Mouse (Mus musculus) lung, embryonic 15.5 days (tissue): Measurements from ENCODE around the gene Mcrs1. TPM values are rescaled to one million over a fixed set of nuclear protein-coding genes. Genes with fewer than 3 reads are reported as not detected.

ENCODE experiments used
- ATAC-seq: fragments of 200-750 bp; cut with Nextera tagmentation; 2 replicates; pipeline ENCODE4 v1.8.0; 2017; ENCODE audit warnings: moderate number of reproducible peaks, borderline replicate concordance; ENCODE audit not compliant: low FRiP score, low TSS enrichment; ENCODE audit errors: extremely low read depth
- H3K27ac ChIP-seq: fragments of 300-500 bp; sonication (generic); 2 replicates; pipeline ENCODE4 v1.5.1; 2015; ENCODE audit warnings: moderate library complexity, mild to moderate bottlenecking, inconsistent platforms
- H3K27me3 ChIP-seq: fragments of 300-500 bp; sonication (generic); 2 replicates; pipeline ENCODE4 v1.6.1; 2015; ENCODE audit warnings: inconsistent platforms
- H3K36me3 ChIP-seq: fragments of 300-500 bp; sonication (generic); 2 replicates; pipeline ENCODE4 v1.6.1; 2015; ENCODE audit warnings: inconsistent platforms
- H3K4me1 ChIP-seq: fragments of 300-500 bp; sonication (generic); 2 replicates; pipeline ENCODE4 v1.6.1; 2015; ENCODE audit warnings: inconsistent platforms
- H3K4me2 ChIP-seq: fragments of 300-500 bp; sonication (generic); 2 replicates; pipeline ENCODE4 v1.6.1; 2015; ENCODE audit warnings: inconsistent platforms, mild to moderate bottlenecking, moderate library complexity
- H3K4me3 ChIP-seq: fragments of 300-500 bp; sonication (generic); 2 replicates; pipeline ENCODE4 v1.5.1; 2015; ENCODE audit warnings: mild to moderate bottlenecking, inconsistent platforms
- H3K9ac ChIP-seq: fragments of 300-500 bp; sonication (generic); 2 replicates; pipeline ENCODE4 v1.6.1; 2015; ENCODE audit warnings: inconsistent platforms
- H3K9me3 ChIP-seq: fragments of 300-500 bp; sonication (generic); 2 replicates; pipeline ENCODE4 v1.6.1; 2016; ENCODE audit warnings: inconsistent platforms
- WGBS: fragments of 180-500 bp; shearing (Covaris S2); methylation state at CpG from one replicate; pipeline ENCODE4 v1.1.7; 2015; 5-methylcytosine and 5-hydroxymethylcytosine counted together
- polyA plus RNA-seq: library from polyadenylated mRNA; unstranded; fragments of >200 nt; fragmentation: Nextera tagmentation; extraction: Ambion mirVana; gene quantifications from 2 replicates; pipeline ENCODE4 v1.2.1, GENCODE M21; 2015

Gene Mcrs1
- polyA plus RNA-seq, 1 experiment from 2014 or later = 141 TPM

DNA sequence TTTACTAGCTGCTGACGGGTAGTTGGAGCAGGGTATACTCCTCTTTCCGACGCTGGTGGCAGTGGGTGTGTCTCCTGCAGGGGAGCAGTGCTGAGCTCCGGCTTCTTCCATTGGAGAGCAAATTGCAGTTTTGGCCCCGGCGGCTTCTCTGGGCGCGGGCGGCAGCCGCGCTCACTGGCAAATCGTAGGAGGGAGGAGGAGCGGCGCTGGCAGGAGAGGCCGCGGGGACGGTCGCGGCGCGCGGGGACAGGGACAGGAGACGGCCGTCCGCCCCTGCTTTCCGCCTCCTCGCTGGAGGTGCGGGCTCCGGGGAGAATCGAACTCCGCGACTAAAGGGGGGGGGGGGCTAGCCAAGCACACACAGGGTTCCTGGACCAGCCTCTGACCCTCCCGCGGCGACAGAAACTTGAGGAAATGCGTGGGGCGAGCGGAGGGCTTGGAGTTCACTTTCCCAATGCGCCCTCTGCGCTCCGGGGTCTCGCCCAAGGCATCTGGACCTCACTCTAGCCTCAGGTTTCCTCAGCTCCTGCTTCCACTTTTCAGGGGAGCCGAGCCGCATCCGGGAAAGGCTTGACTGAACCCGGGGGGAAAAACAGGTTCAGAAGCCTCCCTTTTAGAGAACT is 28.1 kb downstream of the Mcrs1 start:
- Histone ChIP-seq H3K4me2 (peak overlapping the region; percentile 75), H3K27me3 (peaks cover 96% of the 10 kb centered on the region), H3K9ac (0 out of 2 replicates have a peak overlapping the region, but pooled peaks have one; percentile 21), H3K36me3 (no peaks in the 10 kb centered on the region), H3K27ac (no peak overlapping the region), H3K4me1 (peaks cover 35% of the 10 kb centered on the region), H3K9me3 (no peaks in the 10 kb centered on the region), H3K4me3 (peak overlapping the region; percentile 40)
- WGBS = under 1% methylated on average over 41 of the region's 46 CpGs
- 0 out of 2 replicates have a peak, but pooled peaks have one; percentile 7 for ATAC-seq

- no peak for ATAC-seq
- peak overlapping the region; percentile 75 for H3K4me2 ChIP-seq
- WGBS = 8% methylated on average over 18 of the region's 18 CpGs
- no peaks in the 10 kb centered on the region for H3K9me3 ChIP-seq
- H3K27me3 ChIP-seq = peaks cover 89% of the 10 kb centered on the region
- H3K4me3 ChIP-seq = peak overlapping the region; percentile 40
- no peaks in the 10 kb centered on the region for H3K36me3 ChIP-seq
- H3K9ac ChIP-seq = 0 out of 2 replicates have a peak overlapping the region, but pooled peaks have one; percentile 8
- peaks cover 35% of the 10 kb centered on the region for H3K4me1 ChIP-seq
- H3K27ac ChIP-seq = no peak overlapping the region
Observed at GRCm38 (mm10) chr15:99222794-99223584, 28.8 kb downstream of the Mcrs1 start.

- ATAC-seq = no peak
- Histone ChIP-seq H3K4me3 (no peak overlapping the region), H3K27me3 (peaks cover 74% of the 10 kb centered on the region), H3K36me3 (no peaks in the 10 kb centered on the region), H3K27ac (no peak overlapping the region), H3K9ac (no peak overlapping the region), H3K4me2 (no peak overlapping the region), H3K4me1 (peaks cover 35% of the 10 kb centered on the region), H3K9me3 (no peaks in the 10 kb centered on the region)
- WGBS = 9% methylated on average over 8 of the region's 8 CpGs
Observed at GRCm38 (mm10) chr15:99221315-99221952, 30.3 kb downstream of the Mcrs1 start.

- WGBS = 85% methylated on average over 4 of the region's 4 CpGs
- Histone ChIP-seq H3K9me3 (no peaks in the 10 kb centered on the region), H3K4me1 (peaks cover 3% of the 10 kb centered on the region; the same call in 1 of the 2 replicates), H3K27ac (no peak overlapping the region), H3K36me3 (peaks cover 9% of the 10 kb centered on the region), H3K9ac (no peak overlapping the region), H3K4me3 (no peak overlapping the region), H3K27me3 (peaks cover 36% of the 10 kb centered on the region), H3K4me2 (no peak overlapping the region)
- no peak for ATAC-seq
Observed at GRCm38 (mm10) chr15:99217630-99218029, 34.1 kb downstream of the Mcrs1 start.

- Histone ChIP-seq H3K4me1 (no peaks in the 10 kb centered on the region), H3K4me2 (no peak overlapping the region), H3K36me3 (peaks cover 26% of the 10 kb centered on the region), H3K9me3 (no peaks in the 10 kb centered on the region), H3K27ac (no peak overlapping the region), H3K27me3 (peaks cover 18% of the 10 kb centered on the region), H3K4me3 (no peak overlapping the region), H3K9ac (no peak overlapping the region)
- WGBS = 83% methylated on average over 11 of the region's 11 CpGs
- ATAC-seq = no peak
Observed at GRCm38 (mm10) chr15:99215741-99216463, 35.9 kb downstream of the Mcrs1 start.

- no peaks in the 10 kb centered on the region for H3K4me1 ChIP-seq
- no peaks in the 10 kb centered on the region for H3K9me3 ChIP-seq
- no peak overlapping the region for H3K27ac ChIP-seq
- peaks cover 33% of the 10 kb centered on the region for H3K36me3 ChIP-seq
- no peak for ATAC-seq
- H3K9ac ChIP-seq = no peak overlapping the region
- 73% methylated on average over 2 of the region's 2 CpGs for WGBS
- H3K4me3 ChIP-seq = no peak overlapping the region
- H3K27me3 ChIP-seq = peaks cover 9% of the 10 kb centered on the region
- no peak overlapping the region for H3K4me2 ChIP-seq
Observed at GRCm38 (mm10) chr15:99214941-99215340, 36.8 kb downstream of the Mcrs1 start.

DNA sequence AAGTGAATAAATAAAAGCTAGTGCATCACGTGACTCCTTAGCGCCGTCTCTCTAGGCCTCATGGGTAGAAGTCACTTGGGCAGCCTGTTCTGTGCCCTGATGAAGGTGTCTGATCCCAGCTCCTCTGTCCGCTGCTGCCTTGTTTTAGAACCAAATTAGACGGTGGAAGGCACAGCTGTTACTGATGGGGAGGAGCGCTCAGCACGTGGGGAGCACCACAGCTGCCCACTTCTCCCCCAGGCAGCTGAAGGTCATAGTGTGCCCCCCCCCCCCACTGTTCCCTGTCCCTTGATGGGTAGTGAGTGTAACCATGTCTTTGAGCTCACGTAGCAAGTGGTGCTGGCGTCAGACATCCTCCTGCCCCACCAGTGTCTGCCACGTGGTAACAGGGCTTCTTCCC is 38.6 kb downstream of the Mcrs1 start:
- Histone ChIP-seq H3K36me3 (peaks cover 47% of the 10 kb centered on the region), H3K4me3 (no peak overlapping the region)
- 81% methylated on average over 10 of the region's 10 CpGs for WGBS

GRCm38 (mm10) chr15:99205959-99206358 is 45.8 kb downstream of the Mcrs1 start:
- 82% methylated on average over 8 of the region's 8 CpGs for WGBS
- no peak overlapping the region for H3K4me2 ChIP-seq
- H3K27ac ChIP-seq = no peak overlapping the region
- H3K4me1 ChIP-seq = peaks cover 4% of the 10 kb centered on the region; the same call in 1 of the 2 replicates
- ATAC-seq = no peak
- no peaks in the 10 kb centered on the region for H3K27me3 ChIP-seq
- no peaks in the 10 kb centered on the region for H3K9me3 ChIP-seq
- H3K4me3 ChIP-seq = no peak overlapping the region
- no peak overlapping the region for H3K9ac ChIP-seq
- peaks cover 27% of the 10 kb centered on the region for H3K36me3 ChIP-seq

More for the DNA sequence above, 38.6 kb downstream of the Mcrs1 start:
- Histone ChIP-seq H3K27ac (no peak overlapping the region), H3K4me1 (no peaks in the 10 kb centered on the region), H3K27me3 (no peaks in the 10 kb centered on the region), H3K4me2 (no peak overlapping the region), H3K9ac (no peak overlapping the region), H3K9me3 (no peaks in the 10 kb centered on the region)
- no peak for ATAC-seq

DNA sequence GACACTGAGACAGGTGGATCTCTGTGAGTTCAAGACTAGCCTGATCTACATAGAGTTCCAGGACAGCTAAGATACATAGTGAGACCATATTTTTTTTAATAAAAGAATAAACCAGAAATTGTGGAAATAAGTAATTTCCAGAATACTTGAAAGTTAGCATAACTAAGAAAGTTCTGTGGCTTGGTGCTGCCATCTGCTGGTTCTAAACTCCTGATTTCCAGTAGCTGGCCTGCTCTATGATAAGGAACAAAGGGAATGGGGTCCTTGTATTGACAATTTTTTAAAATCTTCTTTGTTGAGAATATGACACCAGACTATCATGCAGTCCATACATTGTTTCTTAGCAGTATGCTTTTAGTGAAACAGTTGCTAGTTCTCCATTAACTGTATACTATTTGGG is 53.0 kb downstream of the Mcrs1 start:
- H3K36me3 ChIP-seq = peaks cover 21% of the 10 kb centered on the region
- H3K4me3 ChIP-seq = no peak overlapping the region

DNA sequence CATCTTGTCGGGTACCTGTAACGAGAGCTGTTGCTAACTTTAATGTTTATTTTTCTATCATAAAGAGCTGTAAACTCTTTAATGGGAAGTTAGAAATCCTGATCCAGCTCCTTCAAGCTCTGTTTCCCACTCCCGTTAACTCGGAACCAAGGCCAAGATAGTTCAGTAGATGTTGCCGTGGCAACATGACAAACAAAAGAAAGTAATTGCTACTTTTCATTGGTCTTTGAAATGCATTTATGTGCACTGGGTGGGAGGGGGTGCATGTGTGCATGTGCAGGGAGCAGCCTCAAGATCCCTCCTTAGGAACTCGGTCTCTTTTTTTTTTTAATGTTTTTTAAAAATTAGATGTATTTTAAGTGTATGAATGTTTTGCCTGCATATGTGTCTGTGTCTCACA is 56.7 kb downstream of the Mcrs1 start:
- no peak overlapping the region for H3K9ac ChIP-seq
- no peak for ATAC-seq
- no peaks in the 10 kb centered on the region for H3K4me1 ChIP-seq
- no peak overlapping the region for H3K27ac ChIP-seq
- peaks cover 38% of the 10 kb centered on the region for H3K36me3 ChIP-seq
- H3K9me3 ChIP-seq = no peaks in the 10 kb centered on the region
- no peaks in the 10 kb centered on the region for H3K27me3 ChIP-seq
- H3K4me3 ChIP-seq = no peak overlapping the region
- H3K4me2 ChIP-seq = no peak overlapping the region
- WGBS = 49% methylated on average over 6 of the region's 6 CpGs

More for the DNA sequence above, 53.0 kb downstream of the Mcrs1 start:
- no peak overlapping the region for H3K27ac ChIP-seq
- H3K9ac ChIP-seq = no peak overlapping the region
- no peaks in the 10 kb centered on the region for H3K9me3 ChIP-seq
- H3K27me3 ChIP-seq = no peaks in the 10 kb centered on the region
- no peak for ATAC-seq
- H3K4me2 ChIP-seq = no peak overlapping the region
- no peaks in the 10 kb centered on the region for H3K4me1 ChIP-seq

DNA sequence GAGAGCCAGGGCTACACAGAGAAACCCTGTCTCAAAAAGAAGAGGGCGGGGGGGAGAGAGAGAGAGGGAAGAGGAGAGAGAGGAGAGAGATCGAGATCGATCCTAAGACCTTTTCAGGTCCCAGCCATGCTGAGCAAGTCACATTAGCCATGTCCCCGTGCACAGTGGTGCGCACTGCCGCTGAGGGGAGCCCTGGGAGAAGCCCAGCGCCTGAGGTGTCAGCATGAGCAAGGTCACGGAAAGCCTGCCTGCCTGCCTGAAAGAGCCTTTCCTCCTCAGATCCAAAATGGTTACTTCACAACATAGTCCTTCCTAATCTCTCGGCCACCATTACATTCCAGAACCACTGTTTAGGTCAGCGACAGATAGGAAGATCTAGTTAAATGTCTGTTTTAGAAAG is 57.4 kb downstream of the Mcrs1 start:
- Histone ChIP-seq H3K27me3 (no peaks in the 10 kb centered on the region), H3K4me3 (no peak overlapping the region), H3K9me3 (no peaks in the 10 kb centered on the region), H3K4me2 (no peak overlapping the region), H3K27ac (no peak overlapping the region), H3K9ac (no peak overlapping the region), H3K4me1 (no peaks in the 10 kb centered on the region), H3K36me3 (peaks cover 35% of the 10 kb centered on the region)
- 76% methylated on average over 10 of the region's 10 CpGs for WGBS
- no peak for ATAC-seq
